Mouse (Mus musculus) liver, embryonic 13.5 days (tissue): ENCODE data around the gene Milr1. TPM values are rescaled to one million over a fixed set of nuclear protein-coding genes. Genes with fewer than 3 reads are reported as not detected.
"Not testable (repeated sequence)": the region's sequence is repeated elsewhere in the genome, so short reads cannot be mapped to it uniquely, and the experiment has no call there.

Experiments
- ATAC-seq: fragments of 200-750 bp; cut with Nextera tagmentation; 2 replicates; pipeline ENCODE4 v1.8.0; 2017; ENCODE audit warnings: low read depth, mild to moderate bottlenecking, moderate number of reproducible peaks, moderate library complexity
- DNase-seq: peaks from one replicate; pipeline ENCODE4 v3.0.0; 2022
- H3K27ac ChIP-seq: fragments of 300-500 bp; sonication (generic); 2 replicates; pipeline ENCODE4 v1.5.1; 2015; ENCODE audit warnings: moderate library complexity, mild to moderate bottlenecking, inconsistent platforms
- H3K27me3 ChIP-seq: fragments of 300-500 bp; sonication (generic); 2 replicates; pipeline ENCODE4 v1.6.1; 2015; ENCODE audit warnings: mild to moderate bottlenecking, inconsistent platforms
- H3K36me3 ChIP-seq: fragments of 300-500 bp; sonication (generic); 2 replicates; pipeline ENCODE4 v1.6.1; 2015; ENCODE audit warnings: mild to moderate bottlenecking, inconsistent platforms
- H3K4me1 ChIP-seq: fragments of 300-500 bp; sonication (generic); replicated peaks from 2 replicates; pipeline ENCODE4 v1.6.1; 2015; ENCODE audit warnings: inconsistent platforms
- H3K4me2 ChIP-seq: fragments of 300-500 bp; sonication (generic); 2 replicates; pipeline ENCODE4 v1.6.1; 2015; ENCODE audit warnings: inconsistent platforms, mild to moderate bottlenecking, moderate library complexity
- H3K4me3 ChIP-seq: fragments of 300-500 bp; sonication (generic); replicated peaks from 2 replicates; pipeline ENCODE4 v1.5.1; 2015; ENCODE audit warnings: mild to moderate bottlenecking, inconsistent platforms
- H3K9ac ChIP-seq: fragments of 300-500 bp; sonication (generic); 2 replicates; pipeline ENCODE4 v1.6.1; 2015; ENCODE audit warnings: mild to moderate bottlenecking, inconsistent platforms
- H3K9me3 ChIP-seq: fragments of 300-500 bp; sonication (generic); replicated peaks from 2 replicates; pipeline ENCODE4 v1.6.1; 2016; ENCODE audit warnings: inconsistent platforms
- WGBS: fragments of 180-500 bp; shearing (Covaris S2); methylation state at CpG from one replicate; pipeline ENCODE4 v1.1.7; 2015; ENCODE audit not compliant: insufficient replicate concordance; 5-methylcytosine and 5-hydroxymethylcytosine counted together
- polyA plus RNA-seq: library from polyadenylated mRNA; unstranded; fragments of >200 nt; fragmentation: Nextera tagmentation; extraction: Ambion mirVana; gene quantifications from 2 replicates; pipeline ENCODE4 v1.2.1, GENCODE M21; 2015

Milr1 gene
- polyA plus RNA-seq, 1 experiment from 2014 or later = 2.7 TPM

GRCm38 (mm10) chr11:106715066-106715465 lies 36.0 kb upstream of the Milr1 start:
- peak overlapping the region; percentile 21 for H3K4me3 ChIP-seq
- no peak for DNase-seq
- peak overlapping the region; percentile 8; the same call in 1 of the 2 replicates for H3K4me2 ChIP-seq
- ATAC-seq = no peak
- H3K27ac ChIP-seq = peak overlapping the region; percentile 67
- 28% methylated on average over 6 of the region's 6 CpGs for WGBS
- H3K9me3 ChIP-seq = no peaks in the 10 kb centered on the region
- no peaks in the 10 kb centered on the region; the same call in 1 of the 2 replicates for H3K27me3 ChIP-seq
- no peak overlapping the region for H3K9ac ChIP-seq
- H3K4me1 ChIP-seq = peaks cover 17% of the 10 kb centered on the region
- H3K36me3 ChIP-seq = no peaks in the 10 kb centered on the region

GRCm38 (mm10) chr11:106716568-106716967 lies 34.5 kb upstream of the Milr1 start:
- no peak overlapping the region for H3K4me2 ChIP-seq
- WGBS = 37% methylated on average over 5 of the region's 5 CpGs
- no peak for DNase-seq
- H3K4me1 ChIP-seq = peaks cover 17% of the 10 kb centered on the region
- no peaks in the 10 kb centered on the region for H3K36me3 ChIP-seq
- ATAC-seq = no peak
- no peaks in the 10 kb centered on the region for H3K9me3 ChIP-seq
- H3K27ac ChIP-seq = peak overlapping the region; percentile 16; the same call in 1 of the 2 replicates
- H3K9ac ChIP-seq = no peak overlapping the region
- H3K4me3 ChIP-seq = no peak overlapping the region
- no peaks in the 10 kb centered on the region; the same call in 1 of the 2 replicates for H3K27me3 ChIP-seq

GRCm38 (mm10) chr11:106720379-106720778 lies 30.6 kb upstream of the Milr1 start:
- no peaks in the 10 kb centered on the region for H3K9me3 ChIP-seq
- 81% methylated on average over 8 of the region's 8 CpGs for WGBS
- no peak overlapping the region for H3K9ac ChIP-seq
- H3K27ac ChIP-seq = no peak overlapping the region
- peaks cover 39% of the 10 kb centered on the region for H3K4me1 ChIP-seq
- H3K27me3 ChIP-seq = no peaks in the 10 kb centered on the region; the same call in 1 of the 2 replicates
- ATAC-seq (no peak), DNase-seq (no peak)
- H3K4me3 ChIP-seq = no peak overlapping the region
- no peak overlapping the region for H3K4me2 ChIP-seq
- H3K36me3 ChIP-seq = no peaks in the 10 kb centered on the region

GRCm38 (mm10) chr11:106722831-106723361 lies 28.1 kb upstream of the Milr1 start:
- Histone ChIP-seq H3K36me3 (no peaks in the 10 kb centered on the region), H3K27ac (peak overlapping the region; percentile 71), H3K9me3 (no peaks in the 10 kb centered on the region), H3K4me3 (no peak overlapping the region; the same call in 1 of the 2 replicates), H3K9ac (peak overlapping the region; percentile 34; the same call in 1 of the 2 replicates), H3K4me1 (peaks cover 32% of the 10 kb centered on the region), H3K27me3 (no peaks in the 10 kb centered on the region), H3K4me2 (peak overlapping the region; percentile 42)
- peak; percentile 87 for ATAC-seq
- DNase-seq = peak; percentile 41
- WGBS = 11% methylated on average over 7 of the region's 7 CpGs

DNA sequence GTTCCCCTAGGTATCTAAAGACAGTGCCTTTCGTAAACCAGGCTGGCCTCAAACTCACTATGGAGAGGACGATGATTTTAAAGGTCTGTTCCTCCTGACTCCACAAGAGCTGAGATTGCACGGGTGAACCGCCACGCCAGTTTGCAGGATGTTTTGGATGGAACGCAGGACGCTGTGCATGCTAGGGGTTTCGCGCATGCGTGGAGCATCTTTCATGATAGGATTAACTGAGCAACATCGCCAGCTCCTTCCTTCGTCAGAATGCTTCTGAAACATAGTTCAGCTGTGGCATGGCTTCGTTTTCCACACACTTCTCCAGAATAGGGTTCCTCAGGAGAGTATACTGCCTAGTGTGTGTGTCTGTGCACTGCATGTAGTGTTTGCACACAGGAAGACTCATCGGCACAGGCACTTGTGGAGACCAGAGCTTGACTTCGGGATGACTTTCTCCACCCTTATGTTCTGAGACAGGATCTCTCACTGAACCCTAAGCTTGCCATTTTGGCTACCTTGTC lies 27.4 kb upstream of the Milr1 start:
- no peaks in the 10 kb centered on the region for H3K36me3 ChIP-seq
- H3K27ac ChIP-seq = no peak overlapping the region
- H3K27me3 ChIP-seq = no peaks in the 10 kb centered on the region
- ATAC-seq = no peak
- peaks cover 39% of the 10 kb centered on the region for H3K4me1 ChIP-seq
- H3K4me3 ChIP-seq = no peak overlapping the region
- no peak overlapping the region for H3K9ac ChIP-seq
- peak; percentile 22 for DNase-seq
- peak overlapping the region; percentile 42; the same call in 1 of the 2 replicates for H3K4me2 ChIP-seq
- no peaks in the 10 kb centered on the region for H3K9me3 ChIP-seq
- 74% methylated on average over 15 of the region's 15 CpGs for WGBS

DNA sequence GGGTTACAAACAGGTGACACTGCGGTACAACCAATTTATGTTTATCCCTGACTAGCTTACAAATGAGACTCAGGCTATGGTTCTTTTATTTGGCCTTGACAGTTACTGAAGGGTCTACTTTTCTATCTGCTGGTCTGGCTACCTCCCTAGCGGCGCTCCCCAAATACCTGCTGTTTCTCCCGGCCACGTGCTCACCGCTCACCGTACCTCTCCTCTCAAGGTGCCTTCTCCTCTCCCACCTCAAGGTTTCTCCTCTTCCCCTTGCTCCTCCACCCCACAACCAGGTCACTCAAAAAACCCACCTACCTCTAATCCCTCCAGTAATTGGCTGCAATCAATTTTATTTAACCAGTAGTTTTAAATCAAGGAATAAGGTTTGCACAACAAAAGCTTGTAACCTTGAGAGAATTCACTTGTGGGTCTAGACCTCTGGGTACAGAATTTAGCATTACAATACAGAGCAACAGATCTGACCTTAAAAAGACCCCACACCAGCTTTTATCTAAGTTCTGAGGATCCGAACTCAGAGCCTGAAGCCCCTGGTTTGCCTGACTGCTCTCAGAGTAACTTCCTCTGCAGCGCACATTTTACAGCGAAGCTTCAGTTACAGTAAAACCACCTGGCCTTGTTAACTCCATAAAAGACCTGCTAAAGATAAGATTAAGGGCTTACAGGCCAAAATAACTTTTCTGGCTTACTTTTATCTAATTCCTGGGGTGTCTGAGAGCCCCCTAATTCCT lies 26.7 kb upstream of the Milr1 start:
- WGBS = 78% methylated on average over 10 of the region's 10 CpGs
- Histone ChIP-seq H3K36me3 (no peaks in the 10 kb centered on the region), H3K27ac (no peak overlapping the region), H3K9me3 (no peaks in the 10 kb centered on the region), H3K4me2 (no peak overlapping the region), H3K9ac (no peak overlapping the region), H3K4me3 (no peak overlapping the region), H3K27me3 (no peaks in the 10 kb centered on the region), H3K4me1 (peaks cover 45% of the 10 kb centered on the region)
- no peak for ATAC-seq
- DNase-seq = no peak

DNA sequence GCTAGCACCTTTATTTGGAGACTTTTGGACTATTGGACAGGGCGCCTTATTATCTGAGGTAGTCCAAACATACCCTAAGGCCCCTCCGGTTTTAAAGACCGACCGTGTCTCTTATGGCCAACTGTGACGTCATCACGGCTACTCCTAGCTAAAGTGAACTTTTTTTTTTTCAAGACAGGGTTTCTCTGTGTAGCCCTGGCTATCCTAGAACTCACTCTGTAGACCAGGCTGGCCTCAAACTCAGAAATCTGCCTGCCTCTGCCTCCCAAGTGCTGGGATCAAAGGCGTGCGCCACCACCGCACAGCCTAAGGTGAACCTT lies 26.1 kb upstream of the Milr1 start:
- H3K9ac ChIP-seq, H3K4me2 ChIP-seq, ATAC-seq, H3K27me3 ChIP-seq, H3K9me3 ChIP-seq, DNase-seq, H3K4me3 ChIP-seq, H3K27ac ChIP-seq, H3K36me3 ChIP-seq: not testable (repeated sequence)
- WGBS = 77% methylated on average over 9 of the region's 9 CpGs
- peaks cover 45% of the 10 kb centered on the region for H3K4me1 ChIP-seq

DNA sequence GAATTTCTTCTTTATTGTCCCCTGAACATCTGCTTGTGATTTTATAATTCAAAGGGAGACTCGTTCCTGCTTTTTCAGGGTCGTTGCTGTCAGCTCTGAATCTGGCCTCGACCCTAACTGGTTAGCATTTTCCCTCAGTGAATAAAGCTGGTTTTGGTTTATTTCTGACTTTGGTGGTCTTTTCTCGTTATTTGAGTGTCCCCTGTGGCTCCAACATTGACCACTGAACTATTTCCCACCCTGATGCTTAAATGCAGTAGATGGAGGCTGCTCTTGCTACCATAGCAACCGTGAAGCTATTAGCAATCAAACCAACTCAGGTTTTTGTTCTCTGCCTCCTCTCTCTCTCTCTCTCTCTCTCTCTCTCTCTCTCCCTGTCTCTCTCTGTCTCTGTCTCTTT lies 23.1 kb upstream of the Milr1 start:
- Histone ChIP-seq H3K27ac (no peak overlapping the region), H3K27me3 (no peaks in the 10 kb centered on the region), H3K4me2 (no peak overlapping the region), H3K36me3 (no peaks in the 10 kb centered on the region), H3K9me3 (no peaks in the 10 kb centered on the region), H3K9ac (no peak overlapping the region), H3K4me3 (no peak overlapping the region), H3K4me1 (peaks cover 46% of the 10 kb centered on the region)
- ATAC-seq (no peak), DNase-seq (no peak)
- 63% methylated on average over 5 of the region's 5 CpGs for WGBS

GRCm38 (mm10) chr11:106728402-106729366 lies 22.3 kb upstream of the Milr1 start:
- H3K36me3 ChIP-seq = no peaks in the 10 kb centered on the region
- H3K4me2 ChIP-seq = no peak overlapping the region
- DNase-seq (no peak), ATAC-seq (peak; percentile 59)
- 29% methylated on average over 10 of the region's 10 CpGs for WGBS
- H3K4me3 ChIP-seq = no peak overlapping the region
- no peak overlapping the region for H3K9ac ChIP-seq
- H3K27me3 ChIP-seq = no peaks in the 10 kb centered on the region
- no peaks in the 10 kb centered on the region for H3K9me3 ChIP-seq
- no peak overlapping the region for H3K27ac ChIP-seq
- peaks cover 39% of the 10 kb centered on the region for H3K4me1 ChIP-seq

DNA sequence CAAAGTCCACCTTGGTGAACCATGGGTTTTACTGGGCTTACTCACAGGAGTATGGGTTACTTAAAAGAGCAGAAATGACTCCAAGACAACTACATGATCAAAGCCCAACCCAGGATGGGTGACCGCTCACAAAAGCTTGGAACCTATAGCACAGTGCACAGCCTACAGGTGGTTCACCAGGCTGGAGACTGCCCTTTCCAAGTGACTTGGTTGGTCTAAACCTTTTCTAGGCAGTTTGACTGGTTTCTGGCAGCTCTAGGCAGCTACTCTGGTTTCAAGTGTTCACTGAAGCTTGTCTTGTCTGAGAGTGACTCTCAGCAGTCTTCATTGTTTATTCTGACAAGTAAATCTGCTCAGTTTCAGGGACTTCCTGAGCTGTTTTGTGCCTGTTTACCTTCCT lies 21.4 kb upstream of the Milr1 start:
- no peak for ATAC-seq
- H3K36me3 ChIP-seq = no peaks in the 10 kb centered on the region

DNA sequence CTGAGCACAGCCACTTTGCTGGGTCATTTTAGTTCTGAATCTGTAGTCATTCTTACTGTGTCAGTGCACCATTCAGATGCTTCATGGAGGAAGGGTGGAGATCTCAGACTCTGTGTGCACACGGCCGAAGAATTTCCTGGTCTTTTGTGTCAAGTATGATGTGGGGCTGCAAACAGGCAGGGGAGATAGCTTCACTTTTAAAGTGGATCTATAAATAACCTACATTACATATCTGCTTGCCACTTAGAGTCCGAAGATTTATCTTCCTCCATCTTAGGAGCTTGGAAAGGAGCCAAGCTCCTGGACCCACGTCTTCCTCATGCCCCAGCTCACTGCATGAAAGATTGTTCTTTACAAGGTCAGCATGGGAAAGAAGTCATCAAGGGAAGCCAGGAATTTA lies 20.3 kb upstream of the Milr1 start:
- 54% methylated on average over 4 of the region's 4 CpGs for WGBS
- DNase-seq (no peak), ATAC-seq (no peak)
- Histone ChIP-seq H3K27ac (no peak overlapping the region), H3K4me3 (no peak overlapping the region), H3K9ac (no peak overlapping the region), H3K4me1 (peaks cover 29% of the 10 kb centered on the region), H3K27me3 (no peaks in the 10 kb centered on the region), H3K9me3 (no peaks in the 10 kb centered on the region), H3K4me2 (no peak overlapping the region), H3K36me3 (no peaks in the 10 kb centered on the region)

More for the DNA sequence above, 21.4 kb upstream of the Milr1 start:
- no peak overlapping the region for H3K9ac ChIP-seq
- no peak overlapping the region for H3K27ac ChIP-seq
- no peak overlapping the region for H3K4me3 ChIP-seq
- H3K4me1 ChIP-seq = peaks cover 30% of the 10 kb centered on the region
- no peaks in the 10 kb centered on the region for H3K27me3 ChIP-seq
- WGBS = 69% methylated on average over 1 of the region's 1 CpGs
- no peaks in the 10 kb centered on the region for H3K9me3 ChIP-seq
- DNase-seq = no peak
- H3K4me2 ChIP-seq = no peak overlapping the region
